Mouse (Mus musculus) E14TG2a.4 (cell line): ENCODE measurements around the gene Neurl1b.

Experiments used
- CTCF ChIP-seq: conservative IDR thresholded peaks from 2 replicates; pipeline ENCODE4 v1.5.1; 2014; ENCODE audit warnings: low read length
- NANOG ChIP-seq: IDR thresholded peaks from 2 replicates; pipeline ENCODE4 v1.6.1; 2014; ENCODE audit warnings: borderline replicate concordance, low read length, mixed read lengths
- POU5F1 ChIP-seq: IDR thresholded peaks from 2 replicates; pipeline ENCODE4 v1.6.1; 2014; ENCODE audit warnings: low read length, borderline replicate concordance

- TF ChIP-seq CTCF (no peak), NANOG (no peak), POU5F1 (no peak)
These were observed 1.5 kb downstream of the Neurl1b start for GRCm38 (mm10) chr17:26416141-26416540.
